Mouse (Mus musculus) cortical plate, adult 2 months (tissue): ENCODE measurements around the gene Camk2n2. TPM values are rescaled to one million over a fixed set of nuclear protein-coding genes. Genes with fewer than 3 reads are reported as not detected.
A peak's percentile ranks its signal among the peaks of the same experiment; 100 is the strongest.

Source experiments
- H3K27ac ChIP-seq: fragments of 200-500 bp; 2 replicates; pipeline ENCODE4 v1.5.1; 2012; ENCODE audit warnings: low read length, control low read depth, inconsistent platforms; ENCODE audit not compliant: insufficient read depth
- H3K4me1 ChIP-seq: fragments of 200-500 bp; 2 replicates; pipeline ENCODE4 v1.6.1; 2011; ENCODE audit warnings: low read length; ENCODE audit not compliant: control insufficient read depth, insufficient read depth
- H3K4me3 ChIP-seq: fragments of 200-500 bp; 2 replicates; pipeline ENCODE4 v1.5.1; 2011; ENCODE audit warnings: mild to moderate bottlenecking, low read length, control low read depth; ENCODE audit not compliant: insufficient read depth
- CTCF ChIP-seq: fragments of 200-500 bp; IDR thresholded peaks from 2 replicates; pipeline ENCODE4 v1.5.1; 2011; ENCODE audit warnings: mild to moderate bottlenecking, control low read depth, low read length; ENCODE audit not compliant: insufficient read depth; ENCODE audit errors: extremely low read depth
- POLR2A ChIP-seq: fragments of 200-500 bp; IDR thresholded peaks from 2 replicates; pipeline ENCODE4 v1.6.1; 2011; ENCODE audit warnings: mild to moderate bottlenecking, low read length, control low read depth; ENCODE audit not compliant: insufficient read depth; ENCODE audit errors: extremely low read depth
- polyA plus RNA-seq: library from polyadenylated mRNA; depleted of rRNA; stranded (reverse); fragments of >200 nt; gene quantifications from 2 replicates; pipeline ENCODE4 v1.2.3, GENCODE M21; 2012; rRNA removed

The Camk2n2 gene
- polyA plus RNA-seq, 1 experiment, result 191 TPM

DNA sequence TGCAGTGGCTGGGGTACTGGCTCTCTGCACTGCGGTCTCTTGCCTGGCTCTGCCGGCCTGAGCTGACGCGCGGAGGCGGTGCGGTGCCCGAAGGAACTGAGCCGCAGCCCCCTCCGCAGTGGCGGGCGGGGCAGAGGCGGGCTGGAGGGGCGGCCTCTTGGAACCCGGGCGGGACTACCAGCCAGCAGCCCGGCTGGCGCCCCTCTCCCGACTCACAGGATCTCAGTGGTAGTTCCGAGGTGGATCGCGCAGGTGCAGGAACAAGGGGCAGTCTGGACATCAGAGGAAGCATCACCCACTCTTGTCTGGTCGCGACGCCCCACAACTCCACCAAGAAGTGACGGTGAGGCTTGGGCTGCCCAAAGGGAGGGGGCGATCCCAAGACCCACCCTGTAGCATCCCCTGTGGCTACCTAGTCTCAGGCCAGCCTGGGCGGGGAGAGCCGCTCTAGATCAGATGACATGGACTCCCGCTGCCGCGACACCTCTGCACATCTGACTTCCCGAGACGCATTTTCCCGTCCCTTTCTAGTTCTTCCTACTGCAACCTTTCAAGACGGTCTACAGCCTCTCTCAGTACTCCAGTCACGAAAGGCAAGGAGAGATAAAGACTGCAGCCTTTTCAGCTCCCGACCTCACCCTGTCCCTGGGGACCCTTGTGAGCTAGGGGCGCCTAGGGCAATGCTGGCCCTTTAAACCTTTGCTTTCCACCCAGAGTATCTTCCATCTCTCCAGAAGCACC is 31.0 kb downstream of the Camk2n2 start:
- Histone ChIP-seq H3K4me1 (no peaks in the 10 kb centered on the region), H3K27ac (no peak overlapping the region), H3K4me3 (peak overlapping the region; percentile 56)
- TF ChIP-seq CTCF (no peak), POLR2A (no peak)

DNA sequence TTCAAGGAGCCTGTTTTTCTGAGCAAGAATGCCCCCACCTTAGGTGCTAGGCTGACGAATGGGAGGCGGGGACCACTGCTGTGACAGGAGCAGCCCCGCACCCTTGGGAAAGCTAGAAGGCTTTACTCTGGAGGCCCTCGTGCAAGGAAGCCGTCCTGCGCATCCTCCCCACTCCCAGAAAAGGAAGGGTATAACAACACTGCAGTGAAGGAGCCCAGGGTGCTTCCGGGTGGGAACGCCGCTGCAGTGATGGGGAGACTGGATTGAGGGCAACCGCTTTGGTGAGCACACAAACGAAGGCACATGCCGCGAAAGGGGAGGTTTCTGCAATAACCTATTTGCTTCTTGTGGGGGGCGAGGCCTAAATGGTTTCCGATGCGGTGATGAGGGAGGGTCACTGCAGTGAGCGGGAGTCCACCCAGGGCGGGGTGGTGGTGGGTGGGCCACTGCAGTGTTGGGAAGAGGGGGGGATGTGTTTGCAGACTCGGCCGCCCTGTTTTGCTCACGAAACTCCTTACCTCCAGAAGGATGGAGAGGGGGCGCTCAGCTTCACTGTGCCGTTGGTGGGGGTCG is 31.6 kb downstream of the Camk2n2 start, which contains the start of gene Vwa5b2:
Vwa5b2 (plus strand) TSS at position 106 of the 573 bp plus-strand sequence.
- Histone ChIP-seq H3K27ac (no peak within 1 kb of the TSS), H3K4me1 (no peaks in the 10 kb centered on the region), H3K4me3 (peak within 1 kb of the TSS; percentile 56)
- peak; percentile 36; the same call in 1 of the 2 replicates for TF ChIP-seq POLR2A
- no peak for TF ChIP-seq CTCF

Other genes with a start within 250 kb of the Camk2n2 start
- gene Abcc5, start 194.9 kb downstream of the Camk2n2 start, polyA plus RNA-seq, result 296 and 313 TPM in 2 replicates
- gene Eif2b5, start 122.5 kb downstream of the Camk2n2 start, polyA plus RNA-seq, result 49.1 and 50.4 TPM in 2 replicates
- gene Dvl3, start 104.3 kb downstream of the Camk2n2 start, polyA plus RNA-seq, result 41.7 and 42.5 TPM in 2 replicates
- 1,329 and 1,383 TPM in 2 replicates for gene Ap2m1, start 85.8 kb downstream of the Camk2n2 start, polyA plus RNA-seq
- gene Abcf3, start 72.7 kb downstream of the Camk2n2 start, polyA plus RNA-seq, result 78.5 and 83.5 TPM in 2 replicates
- gene Vwa5b2, start 31.8 kb downstream of the Camk2n2 start, polyA plus RNA-seq, result 102 and 119 TPM in 2 replicates
- gene Eef1akmt4, start 9.7 kb downstream of the Camk2n2 start, polyA plus RNA-seq, result 2.5 and 3.1 TPM in 2 replicates
- not detected in 2 replicates for gene Gm49333, start 9.7 kb downstream of the Camk2n2 start, polyA plus RNA-seq
- 16.4 and 18.3 TPM in 2 replicates for gene Alg3, start 9.6 kb downstream of the Camk2n2 start, polyA plus RNA-seq
- 25.4 and 28.3 TPM in 2 replicates for gene Ece2, start 8.5 kb upstream of the Camk2n2 start, polyA plus RNA-seq
- 173 TPM in 2 replicates for gene Psmd2, start 30.4 kb upstream of the Camk2n2 start, polyA plus RNA-seq
- 157 and 158 TPM in 2 replicates for gene Eif4g1, start 47.0 kb upstream of the Camk2n2 start, polyA plus RNA-seq
- 316 and 358 TPM in 2 replicates for gene Fam131a, start 72.0 kb upstream of the Camk2n2 start, polyA plus RNA-seq
- 52.5 and 53.1 TPM in 2 replicates for gene Polr2h, start 96.4 kb upstream of the Camk2n2 start, polyA plus RNA-seq
- 122 and 132 TPM in 2 replicates for gene Clcn2, start 96.5 kb upstream of the Camk2n2 start, polyA plus RNA-seq
- 71.8 and 94.6 TPM in 2 replicates for gene Chrd, start 111.8 kb upstream of the Camk2n2 start, polyA plus RNA-seq
- gene Thpo, start 113.2 kb upstream of the Camk2n2 start, polyA plus RNA-seq, result 20.6 and 27.1 TPM in 2 replicates